In genomic region chr12:12939581-12940465, GRCm38 (mm10) we compare ENCODE assay signal across 7 mouse cellular contexts. TPM values are rescaled to one million over a fixed set of nuclear protein-coding genes. Genes with fewer than 3 reads are reported as not detected.
DNase-seq lines count a peak whose midpoint lies in the region; ATAC-seq and TF ChIP-seq lines count a peak whose summit lies in the region.

No protein-coding gene starts in this region.

- H3K4me3 ChIP-seq in E14TG2a.4 (replicated peaks; ENCODE audit: low read length): peak overlapping the region; percentile 99
- H3K4me3 ChIP-seq in forebrain, embryonic 16.5 days (replicated peaks; ENCODE audit: low read length): peak overlapping the region; percentile 92
- H3K4me3 ChIP-seq in hindbrain, embryonic 12.5 days: peak overlapping the region; percentile 82
- peak overlapping the region; percentile 50 for H3K4me3 ChIP-seq in left cerebral cortex, adult 2 months
- H3K4me3 ChIP-seq in midbrain, embryonic 12.5 days: peak overlapping the region; percentile 83
- peak overlapping the region; percentile 81 for H3K4me3 ChIP-seq in stomach, embryonic 16.5 days (replicated peaks; ENCODE audit: low read length)

- peak overlapping the region; percentile 82 for H3K4me2 ChIP-seq in forebrain, embryonic 16.5 days (ENCODE audit: low read length)
- peak overlapping the region; percentile 93 for H3K4me2 ChIP-seq in hindbrain, embryonic 12.5 days (replicated peaks)
- H3K4me2 ChIP-seq in midbrain, embryonic 12.5 days (replicated peaks): peak overlapping the region; percentile 92
- peak overlapping the region; percentile 87 for H3K4me2 ChIP-seq in stomach, embryonic 16.5 days (ENCODE audit: low read depth, low read length)

- under 1% methylated on average over 69 of the region's 69 CpGs for WGBS in forebrain, embryonic 16.5 days
- WGBS in hindbrain, embryonic 12.5 days: 1% methylated on average over 69 of the region's 69 CpGs
- WGBS in midbrain, embryonic 12.5 days: under 1% methylated on average over 69 of the region's 69 CpGs
- under 1% methylated on average over 69 of the region's 69 CpGs for WGBS in stomach, embryonic 16.5 days

- H3K9me3 ChIP-seq in E14TG2a.4 (ENCODE audit: low read length): no peaks in the 10 kb centered on the region
- H3K9me3 ChIP-seq in forebrain, embryonic 16.5 days (ENCODE audit: control insufficient read depth, low read length): no peaks in the 10 kb centered on the region
- H3K9me3 ChIP-seq in hindbrain, embryonic 12.5 days (replicated peaks): no peaks in the 10 kb centered on the region
- H3K9me3 ChIP-seq in midbrain, embryonic 12.5 days: no peaks in the 10 kb centered on the region
- no peaks in the 10 kb centered on the region for H3K9me3 ChIP-seq in stomach, embryonic 16.5 days (replicated peaks; ENCODE audit: control insufficient read depth, low read length)

- H3K36me3 ChIP-seq in E14TG2a.4 (ENCODE audit: insufficient read depth, low read length): peaks cover 59% of the 10 kb centered on the region
- H3K36me3 ChIP-seq in forebrain, embryonic 16.5 days (ENCODE audit: control insufficient read depth, insufficient read depth): peaks cover 17% of the 10 kb centered on the region
- peaks cover 24% of the 10 kb centered on the region for H3K36me3 ChIP-seq in hindbrain, embryonic 12.5 days
- H3K36me3 ChIP-seq in midbrain, embryonic 12.5 days: peaks cover 25% of the 10 kb centered on the region
- peaks cover 9% of the 10 kb centered on the region; the same call in 1 of the 2 replicates for H3K36me3 ChIP-seq in stomach, embryonic 16.5 days (ENCODE audit: control insufficient read depth, insufficient read depth, low read length)

- peaks cover 40% of the 10 kb centered on the region for H3K4me1 ChIP-seq in E14TG2a.4 (replicated peaks; ENCODE audit: low read depth, low read length)
- H3K4me1 ChIP-seq in forebrain, embryonic 16.5 days (replicated peaks; ENCODE audit: control insufficient read depth, insufficient read depth, low read length): peaks cover 24% of the 10 kb centered on the region
- peaks cover 27% of the 10 kb centered on the region for H3K4me1 ChIP-seq in hindbrain, embryonic 12.5 days
- peaks cover 30% of the 10 kb centered on the region for H3K4me1 ChIP-seq in midbrain, embryonic 12.5 days
- peaks cover 18% of the 10 kb centered on the region for H3K4me1 ChIP-seq in stomach, embryonic 16.5 days (ENCODE audit: control insufficient read depth, insufficient read depth, low read length)

- intact Hi-C loops in left cerebral cortex, adult 2 months (cut with DNase I): loop anchor here (2.0 to 5.0 kb wide), 4 partner anchors 223 to 618 kb away; no protein-coding TSS in a partner anchor

- DNase-seq in adrenal gland, postnatal 14 days: peak; percentile 47
- peak; percentile 38 to 47 for DNase-seq in left cerebral cortex, adult 2 months (ENCODE audit: extremely low spot score in 1 of 2, low spot score in 2 of 2)

- H3K27ac ChIP-seq in forebrain, embryonic 16.5 days (ENCODE audit: low read length): peak overlapping the region; percentile 99
- H3K27ac ChIP-seq in hindbrain, embryonic 12.5 days: peak overlapping the region; percentile 94
- peak overlapping the region; percentile 65 for H3K27ac ChIP-seq in left cerebral cortex, adult 2 months
- peak overlapping the region; percentile 96 for H3K27ac ChIP-seq in midbrain, embryonic 12.5 days (replicated peaks)
- peak overlapping the region; percentile 60 for H3K27ac ChIP-seq in stomach, embryonic 16.5 days (ENCODE audit: low read length)

- peak overlapping the region; percentile 99 for H3K9ac ChIP-seq in forebrain, embryonic 16.5 days (replicated peaks; ENCODE audit: low read depth, low read length)
- H3K9ac ChIP-seq in hindbrain, embryonic 12.5 days: peak overlapping the region; percentile 95
- peak overlapping the region; percentile 98 for H3K9ac ChIP-seq in midbrain, embryonic 12.5 days (replicated peaks)
- H3K9ac ChIP-seq in stomach, embryonic 16.5 days (ENCODE audit: low read length): peak overlapping the region; percentile 87

- peaks cover 2% of the 10 kb centered on the region; the same call in 1 of the 2 replicates for H3K27me3 ChIP-seq in E14TG2a.4 (ENCODE audit: insufficient read depth, low read length)
- no peaks in the 10 kb centered on the region for H3K27me3 ChIP-seq in forebrain, embryonic 16.5 days (replicated peaks; ENCODE audit: control insufficient read depth, insufficient read depth, low read length)
- H3K27me3 ChIP-seq in hindbrain, embryonic 12.5 days: no peaks in the 10 kb centered on the region
- peaks cover 9% of the 10 kb centered on the region; the same call in 1 of the 2 replicates for H3K27me3 ChIP-seq in midbrain, embryonic 12.5 days
- no peaks in the 10 kb centered on the region; the same call in 1 of the 2 replicates for H3K27me3 ChIP-seq in stomach, embryonic 16.5 days (ENCODE audit: control insufficient read depth, insufficient read depth, low read length)

- no peak for TF ChIP-seq CTCF in E14TG2a.4 (conservative IDR thresholded peaks at IDR 0.05; ENCODE audit: low read length)
- TF ChIP-seq CTCF in left cerebral cortex, adult 2 months (IDR thresholded peaks at IDR 0.05): no peak

- ATAC-seq in forebrain, embryonic 16.5 days: no peak
- ATAC-seq in hindbrain, embryonic 12.5 days (ENCODE audit: low FRiP score): no peak
- ATAC-seq in midbrain, embryonic 12.5 days (ENCODE audit: low FRiP score, low read depth): no peak
- no peak for ATAC-seq in stomach, embryonic 16.5 days (ENCODE audit: insufficient read depth, low FRiP score)

RNA-seq across cellular contexts. Expression of gene Mycn, which starts 1.9 kb away (rescaled TPM):
- total RNA-seq in adrenal gland, postnatal 14 days (2021): 7.8 and 7.9 TPM in 2 replicates
- 156 and 197 TPM in 2 replicates for polyA plus RNA-seq in forebrain, embryonic 16.5 days (2015; fragmentation: Nextera tagmentation; extraction: Ambion mirVana)
- polyA plus RNA-seq in hindbrain, embryonic 12.5 days (2016; fragmentation: Nextera tagmentation; extraction: Ambion mirVana): 81.6 and 85.3 TPM in 2 replicates
- 10 to 100 TPM; 10.2 to 11.1 TPM for total RNA-seq in left cerebral cortex, adult 2 months (2021)
- polyA plus RNA-seq in midbrain, embryonic 12.5 days (2016; fragmentation: Nextera tagmentation; extraction: Ambion mirVana): 94.0 and 101 TPM in 2 replicates
- polyA plus RNA-seq in stomach, embryonic 16.5 days (2015; fragmentation: Nextera tagmentation; extraction: Ambion mirVana): 22.3 and 26.5 TPM in 2 replicates
